Mouse (Mus musculus) c-Kit-negative CD71-positive TER-119-positive erythroid progenitor cells, embryonic 14.5 days (primary cell): Measurements from ENCODE around the gene Rgs3.

Source experiments
- DNase-seq: peaks from one replicate; pipeline ENCODE4 v3.0.0-alpha.2; 2013; ENCODE audit warnings: low read depth, low spot score

Gene Rgs3

DNA sequence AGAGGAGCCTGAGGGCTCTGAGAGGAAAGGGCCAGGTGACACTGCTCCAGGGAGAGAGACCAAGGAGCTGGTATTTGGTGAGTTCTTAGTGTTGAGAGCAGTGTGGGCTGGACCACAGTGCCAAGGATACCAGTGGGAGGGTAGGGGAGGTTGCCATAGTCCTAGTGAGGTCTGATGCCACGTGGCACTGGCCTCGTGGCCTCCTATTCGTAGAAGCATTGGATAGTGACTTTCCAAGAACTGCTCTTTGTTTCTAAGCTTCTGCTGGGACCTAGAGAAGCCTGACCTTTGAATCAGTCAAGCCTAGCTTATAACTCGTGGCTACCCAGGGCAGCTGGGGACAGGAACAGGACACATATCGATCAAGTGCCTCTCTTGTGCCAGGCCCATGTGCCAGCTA is 164.1 kb downstream of the Rgs3 start:
- no peak for DNase-seq

DNA sequence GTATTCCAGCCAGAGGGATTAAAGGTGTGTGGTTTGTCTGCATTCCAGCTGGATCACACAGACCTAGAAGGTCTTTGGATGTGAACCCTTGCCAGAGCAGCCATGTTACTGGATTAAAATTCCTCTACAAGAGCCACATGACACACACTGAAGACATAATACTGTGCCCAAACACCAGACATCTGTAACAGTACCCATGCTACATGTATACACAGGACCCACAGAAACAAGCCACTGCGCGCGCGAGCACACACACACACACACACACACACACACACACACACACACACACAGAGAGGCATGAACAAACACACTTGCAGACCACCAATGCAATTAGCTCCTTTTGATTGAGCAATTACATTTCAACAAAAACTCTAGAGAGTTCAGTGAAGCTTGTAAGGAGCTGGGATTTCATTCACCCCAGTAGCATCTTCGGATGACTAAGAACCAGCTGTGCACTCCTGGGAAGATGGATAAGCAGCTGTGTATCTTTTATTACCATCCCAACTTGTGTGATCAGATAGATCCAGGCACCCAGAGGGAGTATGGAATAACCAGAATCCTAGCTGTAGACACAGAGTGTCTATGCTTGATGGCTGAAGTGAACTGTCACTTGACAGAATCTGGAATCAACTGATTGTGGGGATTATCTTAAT is 166.8 kb downstream of the Rgs3 start:
- DNase-seq = no peak

- DNase-seq = no peak
These were observed 168.1 kb downstream of the Rgs3 start for GRCm38 (mm10) chr4:62727541-62728303.

DNA sequence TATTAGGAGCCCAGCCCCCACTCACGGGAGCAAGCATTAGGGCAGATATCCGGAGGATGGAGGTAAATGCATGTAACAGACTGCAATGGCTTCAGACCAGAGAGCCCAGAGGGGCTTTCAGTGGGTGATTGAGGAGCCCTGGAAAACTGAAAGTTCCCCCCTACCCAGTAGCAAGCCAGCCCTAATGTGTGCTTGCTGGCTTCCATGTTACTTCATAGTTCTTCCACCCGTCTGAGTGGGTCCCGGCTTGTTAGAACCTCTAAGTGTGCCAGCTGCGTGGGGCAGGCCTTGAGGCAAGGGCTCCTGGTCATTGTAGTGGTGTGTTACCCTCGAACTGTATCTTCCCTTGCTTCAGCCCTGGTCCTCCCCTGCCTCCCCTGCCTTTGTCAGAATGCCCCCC is 168.8 kb downstream of the Rgs3 start:
- no peak for DNase-seq

GRCm38 (mm10) chr4:62729191-62729590 is 169.5 kb downstream of the Rgs3 start:
- DNase-seq = no peak

GRCm38 (mm10) chr4:62729941-62730340 is 170.3 kb downstream of the Rgs3 start:
- no peak for DNase-seq

DNA sequence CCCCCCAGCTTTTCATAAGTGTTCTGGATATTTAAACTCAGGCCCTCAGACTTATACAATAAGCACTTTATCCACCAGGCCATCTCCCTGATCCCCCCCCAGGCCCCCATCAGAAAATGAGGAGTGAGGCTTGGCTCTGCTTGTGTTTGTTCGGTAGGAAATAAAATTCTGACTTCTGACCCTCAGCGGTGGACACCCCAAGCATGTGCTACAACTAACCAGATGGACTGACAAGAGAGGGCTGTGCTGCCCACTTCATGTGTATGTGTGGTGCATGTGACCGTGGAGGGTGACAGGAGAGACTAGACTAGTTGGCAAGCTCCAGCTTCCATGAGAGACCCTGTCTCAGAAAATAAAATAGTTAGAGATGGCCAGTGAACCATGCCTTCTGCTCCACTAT is 171.2 kb downstream of the Rgs3 start:
- no peak for DNase-seq

DNA sequence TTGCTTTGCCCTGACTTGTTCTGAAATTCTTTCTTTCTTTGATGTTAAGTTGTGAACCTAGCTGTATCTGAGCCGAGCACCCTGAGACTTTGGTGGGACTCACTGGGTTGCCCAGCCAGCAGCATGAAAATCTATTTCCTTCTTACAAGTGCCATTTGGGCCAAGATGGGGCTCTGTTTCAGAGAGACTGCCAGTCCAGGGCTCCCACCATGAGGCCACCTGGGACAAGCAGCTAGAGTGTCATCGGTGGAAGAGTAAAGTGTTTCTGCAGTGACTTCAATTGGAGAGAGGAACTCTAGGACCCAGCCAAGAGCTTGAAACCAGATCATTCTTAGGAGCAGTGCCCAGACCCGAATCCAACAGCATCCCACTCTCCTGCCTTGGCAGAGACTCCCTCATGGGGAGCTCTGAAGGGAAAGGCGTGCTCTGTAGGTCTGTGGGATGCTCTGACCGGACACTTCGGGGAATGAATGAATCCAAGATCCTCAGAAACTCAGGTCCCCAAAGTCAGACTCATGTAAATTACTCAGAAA is 171.9 kb downstream of the Rgs3 start:
- no peak for DNase-seq

GRCm38 (mm10) chr4:62732096-62732495 is 172.4 kb downstream of the Rgs3 start:
- no peak for DNase-seq

GRCm38 (mm10) chr4:62732840-62733239 is 173.2 kb downstream of the Rgs3 start:
- DNase-seq = no peak

DNA sequence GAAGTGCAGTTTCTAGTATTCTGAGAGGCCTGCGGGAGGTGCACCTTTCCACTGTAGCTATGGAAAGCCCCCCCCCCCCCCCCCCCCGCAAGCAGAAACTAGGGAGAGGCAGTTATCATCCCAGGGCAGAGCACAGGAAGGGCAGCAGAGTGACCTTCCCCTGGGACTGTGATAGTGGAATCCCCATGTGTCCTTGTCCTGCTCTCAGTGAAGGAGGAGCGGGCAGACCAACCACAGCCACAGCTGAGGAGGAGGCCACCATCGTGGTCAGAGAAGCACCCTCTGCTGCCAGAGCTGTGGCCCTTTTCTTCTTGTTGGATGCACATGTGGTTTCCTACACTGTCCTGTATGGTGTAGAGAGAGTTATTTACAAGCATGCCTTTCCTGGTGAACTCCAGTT is 174.3 kb downstream of the Rgs3 start:
- no peak for DNase-seq

DNA sequence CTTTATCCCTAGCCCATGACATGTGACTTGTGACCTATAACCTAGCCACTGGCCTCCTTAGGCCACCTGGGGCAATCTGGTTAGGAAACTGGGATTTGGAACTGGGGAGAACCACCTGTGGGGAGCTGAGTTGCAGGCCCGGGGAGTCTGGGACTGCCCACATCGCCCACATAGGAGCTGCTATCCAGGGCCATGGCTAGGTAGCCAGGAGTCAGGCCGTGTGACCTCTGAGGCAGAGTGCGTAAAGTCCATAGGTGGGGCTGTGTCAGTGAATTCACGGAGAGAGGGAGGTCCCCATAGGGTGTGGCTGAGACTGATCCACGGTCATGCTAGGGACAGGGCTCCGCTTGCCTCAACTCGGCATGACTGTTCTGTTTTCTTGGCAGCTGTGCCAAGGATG is 175.6 kb downstream of the Rgs3 start:
- DNase-seq = no peak

DNA sequence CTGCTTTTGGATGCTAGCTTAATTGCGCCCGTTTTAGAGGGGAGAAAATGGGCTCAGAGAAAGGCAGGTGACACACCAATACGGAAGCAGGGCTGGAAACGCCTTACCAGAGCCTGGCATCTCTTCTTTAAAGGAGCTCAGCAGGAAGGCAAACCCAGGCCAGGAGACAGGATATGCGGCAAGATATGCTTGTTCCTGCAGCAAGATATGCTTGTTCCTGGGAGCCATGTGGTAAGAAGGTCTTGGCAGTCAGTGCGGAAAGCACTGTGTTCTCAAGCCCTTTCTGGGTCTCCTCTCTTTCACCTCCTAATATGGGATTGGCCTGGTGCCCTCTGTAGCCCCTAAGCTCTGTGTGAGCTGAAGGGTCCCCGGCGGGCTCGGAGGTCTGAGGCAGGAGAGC is 176.2 kb downstream of the Rgs3 start:
- DNase-seq = no peak

GRCm38 (mm10) chr4:62736421-62736820 is 176.8 kb downstream of the Rgs3 start:
- no peak for DNase-seq

GRCm38 (mm10) chr4:62736904-62737303 is 177.3 kb downstream of the Rgs3 start:
- DNase-seq = no peak

DNA sequence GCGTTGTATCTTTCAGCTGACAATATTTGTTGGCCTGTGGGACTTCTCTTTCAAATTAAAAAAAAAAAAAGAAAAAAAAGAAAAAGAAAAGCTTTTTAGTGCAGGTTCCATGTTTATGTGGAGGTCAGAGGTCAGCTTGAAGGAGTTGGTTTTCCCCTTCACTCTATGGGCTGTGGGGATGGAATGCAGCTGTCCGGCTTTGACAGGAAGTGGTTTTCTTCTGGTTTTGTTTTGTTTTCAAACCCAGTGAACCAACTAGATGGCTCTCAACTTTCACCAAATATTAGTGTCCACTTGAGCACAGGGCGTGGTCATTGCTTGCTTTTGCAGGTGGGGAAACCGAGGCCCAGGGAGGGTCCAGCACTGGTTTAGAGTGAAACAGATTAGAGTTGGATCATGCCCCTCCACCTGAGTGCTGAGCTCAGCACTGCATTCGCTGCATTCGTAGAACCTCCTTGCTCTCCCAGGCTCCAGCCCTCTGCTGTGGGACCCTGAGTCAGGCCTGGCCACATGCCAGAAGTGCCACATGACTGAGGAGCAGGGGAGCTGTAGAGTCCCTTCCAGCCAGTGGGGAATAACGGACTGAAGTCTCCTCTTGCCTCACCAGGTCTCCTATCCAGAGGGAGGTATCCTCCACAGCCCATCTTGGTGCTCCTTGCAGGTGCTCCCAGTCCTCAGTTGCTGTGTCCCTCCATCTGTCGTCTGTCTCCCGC is 178.5 kb downstream of the Rgs3 start:
- DNase-seq = no peak

- no peak for DNase-seq
These were observed 179.3 kb downstream of the Rgs3 start for GRCm38 (mm10) chr4:62738996-62739395.

- DNase-seq = no peak
These were observed 179.9 kb downstream of the Rgs3 start for GRCm38 (mm10) chr4:62739591-62739990.

- no peak for DNase-seq
These were observed 180.8 kb downstream of the Rgs3 start for GRCm38 (mm10) chr4:62740282-62741054.

- no peak for DNase-seq
These were observed 181.4 kb downstream of the Rgs3 start for GRCm38 (mm10) chr4:62741055-62741453.

GRCm38 (mm10) chr4:62741601-62742000 is 182.0 kb downstream of the Rgs3 start:
- no peak for DNase-seq
